Comparison of ENCODE assay signal across 15 mouse cellular contexts in genomic region chr2:28494521-28494920, GRCm38 (mm10). TPM values are rescaled to one million over a fixed set of nuclear protein-coding genes. Genes with fewer than 3 reads are reported as not detected.
"Had no signal": no experiment of that assay in that cellular context is flagged by ENCODE, and none has a peak within 500 bp of the region (broad histone marks: within the 10 kb centered on the region; RNA-seq: fewer than 3 reads in every experiment).

No protein-coding gene starts in this region.

- H3K4me2 ChIP-seq: limb, embryonic 15.5 days; liver, embryonic 13.5 days; lung, embryonic 15.5 days; midbrain, embryonic 12.5 days; neural tube, embryonic 13.5 days had no signal

- H3K27ac ChIP-seq: limb, embryonic 15.5 days; liver, embryonic 13.5 days; lung, embryonic 15.5 days; macrophage; midbrain, embryonic 12.5 days; neural tube, embryonic 13.5 days; stomach, postnatal 0 days had no signal

- H3K36me3 ChIP-seq: limb, embryonic 15.5 days; liver, embryonic 13.5 days; lung, embryonic 15.5 days; midbrain, embryonic 12.5 days; neural tube, embryonic 13.5 days had no signal

- ATAC-seq: liver, postnatal 0 days; midbrain, embryonic 16.5 days had no signal

- DNase-seq: left cerebral cortex, postnatal 4 days; liver, embryonic 13.5 days; liver, postnatal 0 days; thymus, adult 2 months; thymus, postnatal 25 days had no signal

- H3K27me3 ChIP-seq: limb, embryonic 15.5 days; liver, embryonic 13.5 days; lung, embryonic 15.5 days; midbrain, embryonic 12.5 days; neural tube, embryonic 13.5 days had no signal

- H3K9me3 ChIP-seq: limb, embryonic 15.5 days; liver, embryonic 13.5 days; lung, embryonic 15.5 days; megakaryocyte, embryonic 14.5 days; midbrain, embryonic 12.5 days; neural tube, embryonic 13.5 days had no signal

- H3K4me3 ChIP-seq: limb, embryonic 15.5 days; liver, embryonic 13.5 days; lung, embryonic 15.5 days; midbrain, embryonic 12.5 days; neural tube, embryonic 13.5 days had no signal

- H3K4me1 ChIP-seq: liver, embryonic 13.5 days; midbrain, embryonic 12.5 days; neural tube, embryonic 13.5 days had no signal

- H3K9ac ChIP-seq: limb, embryonic 15.5 days; liver, embryonic 13.5 days; liver, postnatal 0 days; lung, embryonic 15.5 days; midbrain, embryonic 12.5 days; neural tube, embryonic 13.5 days had no signal

RNA-seq across cellular contexts. Expression of gene Gm10134, which starts 11.4 kb away (rescaled TPM):
- total RNA-seq: layer of hippocampus, postnatal 14 days; left cerebral cortex, postnatal 4 days had no signal

RNA-seq across cellular contexts. Expression of gene 1700007K13Rik, which starts 28.4 kb away (rescaled TPM):
- polyA plus RNA-seq: large intestine, adult 2 months; liver, embryonic 13.5 days; liver, postnatal 0 days; macrophage; thymus, adult 2 months had no signal
